Mouse (Mus musculus) urinary bladder, postnatal 36 days (tissue): ENCODE measurements around the gene Iars2.

Experiments
- DNase-seq, 2 experiments: peaks; one replicate each; pipeline ENCODE4 v3.0.0; 2022; ENCODE audit warnings: low spot score in 2 of 2, mixed read lengths in 1 of 2

The Iars2 gene

DNA sequence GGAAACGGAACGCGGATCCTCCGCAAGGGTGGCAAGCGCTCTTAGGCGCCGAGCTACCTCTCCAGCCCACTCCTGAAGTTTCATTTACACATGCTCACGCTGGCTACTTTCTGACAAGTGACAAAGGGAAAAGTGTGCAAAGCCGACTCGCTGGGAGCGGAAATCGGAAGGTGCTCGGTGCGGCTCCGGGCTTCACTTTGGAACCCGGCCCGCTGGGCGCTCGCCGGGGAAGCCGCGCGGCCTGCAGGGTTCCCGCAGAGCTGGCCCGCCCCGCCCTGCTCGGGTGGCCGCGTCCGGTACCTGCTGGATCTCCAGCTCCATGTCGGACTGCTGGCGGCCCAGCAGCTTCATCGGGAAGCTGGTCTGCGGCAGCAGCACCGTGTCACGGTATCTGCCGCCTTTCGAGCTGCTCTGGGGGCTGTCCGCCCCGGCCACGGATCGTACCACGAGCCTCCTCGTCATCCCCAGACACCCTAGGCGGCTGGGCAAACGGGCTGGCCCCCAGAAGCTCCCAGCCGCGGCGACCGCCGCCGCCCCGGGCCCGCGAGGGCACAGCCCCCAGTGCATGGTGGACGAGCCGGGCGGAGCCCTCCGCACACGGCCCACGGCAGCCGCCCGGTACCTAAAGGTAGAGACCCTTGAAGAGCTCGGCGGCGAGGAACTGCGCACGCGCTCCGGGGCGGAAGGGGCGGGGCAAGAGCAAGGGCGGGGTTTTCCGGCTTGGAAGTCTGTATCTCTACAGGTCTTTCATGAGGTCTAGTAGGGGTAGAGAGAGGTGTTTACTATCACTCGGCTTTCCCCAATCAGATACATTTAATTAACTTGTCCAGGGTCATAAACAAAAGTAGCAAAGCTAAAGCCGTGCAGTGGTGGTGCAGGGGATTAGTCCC is at the start of gene Iars2:
Gene Iars2, minus strand, starts transcription at position 676 of the 890 bp plus-strand sequence.
- DNase-seq, result peak; percentile 90 to 92

DNA sequence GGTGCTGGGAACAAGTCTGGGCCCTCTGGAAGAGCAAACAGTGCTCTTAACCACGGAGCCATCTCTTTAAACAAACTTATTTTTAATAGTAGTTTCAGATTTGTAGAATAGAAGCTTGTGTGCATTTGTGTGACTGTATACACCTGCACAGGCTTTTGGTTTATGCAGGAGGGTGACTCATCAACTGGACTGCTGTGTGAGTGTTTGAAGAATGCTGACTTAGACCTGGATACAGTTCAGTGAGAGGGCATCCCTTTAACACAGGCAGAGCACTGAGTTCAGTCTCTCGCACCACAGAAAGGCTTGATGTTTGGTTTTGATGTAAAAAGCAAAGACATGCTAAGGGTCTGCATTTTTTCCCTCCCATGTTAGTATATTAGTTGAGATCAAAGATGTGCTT is 48.2 kb upstream of the Iars2 start:
- no peak for DNase-seq

GRCm38 (mm10) chr1:185376390-185376789 is 47.2 kb upstream of the Iars2 start:
- no peak for DNase-seq

- DNase-seq, result no peak
These were observed 40.8 kb upstream of the Iars2 start for GRCm38 (mm10) chr1:185369979-185370378.

DNA sequence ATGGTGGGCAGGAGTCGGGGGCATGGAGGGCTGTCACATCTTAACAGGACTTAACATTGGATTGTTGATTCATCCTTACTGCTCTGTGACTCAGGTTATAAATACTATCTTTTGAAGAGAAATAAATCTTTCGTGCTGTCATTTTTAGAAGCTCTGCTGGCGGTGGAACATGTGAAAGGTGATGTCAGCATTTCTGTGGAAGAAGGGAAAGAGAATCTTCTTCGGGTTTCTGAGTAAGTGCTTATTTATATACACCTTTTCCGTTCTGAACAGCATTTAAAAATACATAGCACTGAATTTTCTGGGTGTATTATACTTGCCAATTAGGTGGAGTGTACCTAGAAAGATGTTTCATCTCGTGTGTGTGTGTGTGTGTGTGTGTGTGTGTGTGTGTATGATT is 38.2 kb upstream of the Iars2 start:
- DNase-seq, result no peak

DNA sequence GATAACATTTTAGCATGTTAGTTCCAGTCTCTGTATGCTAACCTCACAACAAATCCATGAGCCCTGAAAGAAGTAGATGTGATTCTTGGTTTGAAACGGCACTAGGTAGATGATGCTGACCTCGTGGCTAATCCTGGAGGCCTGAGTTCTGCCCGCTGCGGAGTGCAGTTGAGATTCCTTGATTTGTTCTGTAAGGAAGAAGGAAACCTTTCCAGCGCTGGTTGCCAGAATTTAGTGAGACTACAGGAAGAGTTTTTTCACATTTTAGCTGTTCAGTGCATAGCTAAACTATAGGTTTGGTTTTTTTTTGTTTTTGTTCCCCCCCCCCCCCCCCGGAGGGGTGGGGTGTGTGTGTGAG is 35.0 kb upstream of the Iars2 start:
- DNase-seq, result no peak

- peak; percentile 20 to 35 for DNase-seq
These were observed 34.5 kb upstream of the Iars2 start for GRCm38 (mm10) chr1:185363526-185364182.

GRCm38 (mm10) chr1:185362677-185363520 is 33.7 kb upstream of the Iars2 start, which contains the start of gene Eprs:
Gene Eprs, plus strand, starts transcription at chr1:185363044.
- peak; percentile 98 to 99 for DNase-seq

DNA sequence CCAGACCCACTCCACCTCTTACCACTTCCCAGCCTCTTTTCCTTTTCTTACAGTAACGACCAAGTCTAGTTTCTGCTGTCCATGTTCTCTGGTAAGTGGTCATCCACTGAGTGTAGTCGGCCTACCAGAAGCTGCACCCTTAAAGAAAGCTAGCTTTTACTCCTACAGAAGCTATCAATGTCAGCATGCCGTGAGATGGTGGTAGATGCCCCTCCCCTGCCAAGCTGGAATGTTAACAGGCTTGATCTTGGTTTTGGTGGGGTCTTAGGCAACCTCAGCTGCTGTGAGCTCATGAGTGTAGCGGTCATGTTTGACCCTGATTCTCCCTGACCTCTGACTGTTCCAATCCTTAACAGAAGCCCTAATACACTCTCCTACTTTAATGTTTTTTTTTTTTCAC is 29.0 kb upstream of the Iars2 start:
- DNase-seq, result no peak

- DNase-seq, result no peak
These were observed 27.1 kb upstream of the Iars2 start for GRCm38 (mm10) chr1:185356246-185356645.

DNA sequence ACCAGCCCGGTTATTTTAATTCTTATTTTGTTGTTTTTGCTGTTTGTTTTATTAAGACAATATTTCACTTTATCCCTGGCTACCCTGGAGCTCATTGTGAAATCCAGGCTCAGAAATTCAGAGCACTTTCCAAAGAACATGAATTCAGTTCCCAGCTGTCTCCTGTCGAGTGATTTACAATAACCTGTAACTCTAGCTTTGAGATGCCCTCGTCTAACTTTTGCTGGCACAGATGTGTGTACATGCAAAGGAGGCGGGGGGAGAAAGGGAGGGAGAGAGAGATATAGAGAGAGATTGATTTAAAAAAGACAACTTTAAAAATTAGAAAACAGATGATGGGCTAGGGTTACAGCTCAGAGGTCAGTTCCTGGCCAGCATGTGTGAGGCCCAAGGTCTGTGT is 25.5 kb upstream of the Iars2 start:
- DNase-seq, result no peak

DNA sequence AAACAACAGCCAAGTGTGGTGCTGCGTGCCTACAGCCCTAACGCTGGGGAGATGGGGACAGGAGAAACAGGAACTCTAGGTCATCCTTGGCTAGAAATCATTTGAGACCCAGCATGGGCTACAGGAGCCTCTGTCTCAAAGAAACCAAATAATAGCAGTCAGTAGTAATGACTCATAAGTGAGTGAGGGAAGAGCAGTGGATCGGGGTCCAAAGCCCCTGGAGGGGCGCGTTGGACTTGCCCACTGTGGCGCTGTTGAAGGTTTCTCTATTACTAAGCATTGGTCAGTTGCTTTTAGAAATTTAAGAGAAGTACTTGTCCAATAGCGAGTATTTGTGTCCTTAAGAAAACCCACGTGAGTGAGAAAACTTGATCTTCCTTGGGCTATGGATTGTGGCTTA is 24.2 kb upstream of the Iars2 start:
- DNase-seq, result no peak

GRCm38 (mm10) chr1:185352151-185352550 is 23.0 kb upstream of the Iars2 start:
- DNase-seq, result no peak

DNA sequence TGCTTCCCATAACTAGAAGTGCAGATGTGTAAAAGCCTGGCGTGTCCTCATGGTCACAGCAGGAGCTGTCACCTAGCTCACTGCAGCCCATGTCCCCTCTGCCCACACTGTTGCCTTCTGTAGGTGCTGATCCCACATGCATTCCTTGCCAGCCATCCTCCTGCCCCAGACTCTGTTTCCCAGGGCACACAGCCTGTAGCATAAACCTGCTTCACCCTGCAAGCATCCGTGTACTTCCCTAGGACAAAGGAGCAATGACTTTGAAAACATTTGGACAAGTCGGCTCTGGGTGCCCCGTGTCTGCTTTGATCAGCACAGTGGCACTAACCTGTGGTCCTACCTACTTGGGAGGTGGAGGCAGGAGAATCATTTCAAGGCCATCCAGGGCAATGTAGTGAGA is 21.4 kb upstream of the Iars2 start:
- DNase-seq, result no peak

- DNase-seq, result no peak
These were observed 20.5 kb upstream of the Iars2 start for GRCm38 (mm10) chr1:185349741-185350140.

DNA sequence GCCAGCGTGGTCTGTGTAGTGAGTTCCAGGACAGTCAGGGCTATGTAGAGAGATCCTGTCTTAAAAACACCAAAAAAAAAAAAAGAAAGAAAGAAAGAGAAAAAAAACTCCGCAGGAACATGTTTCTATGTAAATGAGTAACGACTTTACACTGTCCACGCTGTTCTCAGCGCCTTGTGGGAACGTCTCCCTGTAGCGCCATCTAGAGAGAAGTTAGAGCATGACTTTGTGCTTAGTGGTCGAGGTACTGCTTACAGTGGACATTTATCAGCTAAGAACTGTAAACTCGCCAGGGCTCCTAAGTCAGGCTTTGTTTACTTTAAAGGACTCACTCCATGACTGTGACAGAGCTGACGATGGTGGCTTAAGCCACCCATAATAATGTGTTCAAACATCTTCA is 17.0 kb upstream of the Iars2 start:
- no peak for DNase-seq

DNA sequence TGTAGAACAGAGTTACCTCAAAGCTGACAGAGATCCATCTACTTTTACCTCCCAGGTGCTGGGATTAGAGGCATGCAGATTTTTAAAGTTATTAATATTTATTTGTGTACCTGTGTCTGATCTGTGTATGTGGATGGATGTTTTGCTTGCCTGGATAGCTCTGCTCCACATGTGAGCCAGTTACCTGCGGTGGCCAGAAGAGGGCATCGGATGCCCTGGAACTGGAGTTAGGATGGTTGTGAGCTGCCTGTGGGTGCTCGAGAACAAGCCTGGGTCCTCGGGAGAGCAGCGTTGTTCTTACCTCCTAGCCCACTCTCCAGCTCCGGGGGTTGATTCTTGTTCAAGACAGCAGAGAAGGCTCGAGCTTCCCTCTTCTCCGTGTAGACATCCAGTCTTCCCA is 14.2 kb upstream of the Iars2 start:
- no peak for DNase-seq

DNA sequence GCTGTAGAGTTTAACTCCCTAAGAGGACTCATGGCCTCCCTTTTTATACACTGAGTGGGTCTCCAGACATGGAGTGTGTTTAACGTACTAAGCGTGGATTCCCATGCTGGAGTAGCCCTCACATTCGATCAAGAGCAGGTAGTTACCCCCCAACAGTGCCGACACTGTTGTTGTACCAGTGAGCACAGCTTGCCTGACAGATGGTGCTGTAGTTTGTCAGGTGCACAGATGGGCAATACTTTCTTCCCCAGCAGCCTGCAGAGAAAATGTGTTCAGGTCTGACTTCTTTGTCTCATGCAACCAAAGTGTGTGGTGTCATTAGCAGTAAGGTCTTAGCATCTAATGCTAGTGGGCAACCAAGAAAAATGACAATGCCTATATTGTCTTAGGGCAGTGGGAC is 13.2 kb upstream of the Iars2 start:
- no peak for DNase-seq

GRCm38 (mm10) chr1:185336535-185336934 is 7.3 kb upstream of the Iars2 start:
- no peak for DNase-seq

DNA sequence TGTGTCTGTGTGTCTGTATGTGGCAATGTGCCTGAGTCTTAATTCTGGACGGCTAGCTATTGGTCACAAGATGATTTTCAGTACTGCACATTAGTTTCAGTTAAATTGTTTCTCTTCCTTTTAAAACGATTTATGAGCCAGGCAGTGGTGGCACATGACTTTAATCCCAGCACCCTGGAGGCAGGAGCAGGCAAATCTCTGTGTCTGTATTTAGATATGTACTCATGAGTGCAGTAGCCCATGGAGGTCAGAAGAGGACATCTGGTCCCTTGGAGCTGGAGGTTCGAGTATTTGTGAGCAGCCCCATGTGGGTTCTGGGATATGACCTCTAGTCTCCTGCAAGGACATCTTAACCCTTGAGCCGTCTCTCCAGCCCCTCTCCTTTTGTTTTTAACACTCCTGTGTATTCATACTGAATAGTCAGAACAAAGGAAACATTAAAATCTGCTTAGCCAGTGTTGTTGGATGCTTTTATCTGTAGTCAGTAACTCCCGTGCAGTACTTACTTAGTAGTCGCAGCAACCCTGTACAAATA is 6.1 kb upstream of the Iars2 start:
- no peak for DNase-seq

GRCm38 (mm10) chr1:185334136-185334535 is 4.9 kb upstream of the Iars2 start:
- DNase-seq, result no peak

GRCm38 (mm10) chr1:185333651-185334050 is 4.5 kb upstream of the Iars2 start:
- DNase-seq, result no peak
